Mouse (Mus musculus) lung, postnatal 0 days (tissue): ENCODE data around the gene Chd3.

Experiments
- CTCF ChIP-seq: IDR thresholded peaks from 2 replicates; pipeline ENCODE4 v1.5.1; 2016; ENCODE audit warnings: antibody characterized with exemption, mild to moderate bottlenecking
- EP300 ChIP-seq: IDR thresholded peaks from 2 replicates; pipeline ENCODE4 v1.6.1; 2016; ENCODE audit warnings: antibody characterized with exemption, mild to moderate bottlenecking, control low read depth

DNA sequence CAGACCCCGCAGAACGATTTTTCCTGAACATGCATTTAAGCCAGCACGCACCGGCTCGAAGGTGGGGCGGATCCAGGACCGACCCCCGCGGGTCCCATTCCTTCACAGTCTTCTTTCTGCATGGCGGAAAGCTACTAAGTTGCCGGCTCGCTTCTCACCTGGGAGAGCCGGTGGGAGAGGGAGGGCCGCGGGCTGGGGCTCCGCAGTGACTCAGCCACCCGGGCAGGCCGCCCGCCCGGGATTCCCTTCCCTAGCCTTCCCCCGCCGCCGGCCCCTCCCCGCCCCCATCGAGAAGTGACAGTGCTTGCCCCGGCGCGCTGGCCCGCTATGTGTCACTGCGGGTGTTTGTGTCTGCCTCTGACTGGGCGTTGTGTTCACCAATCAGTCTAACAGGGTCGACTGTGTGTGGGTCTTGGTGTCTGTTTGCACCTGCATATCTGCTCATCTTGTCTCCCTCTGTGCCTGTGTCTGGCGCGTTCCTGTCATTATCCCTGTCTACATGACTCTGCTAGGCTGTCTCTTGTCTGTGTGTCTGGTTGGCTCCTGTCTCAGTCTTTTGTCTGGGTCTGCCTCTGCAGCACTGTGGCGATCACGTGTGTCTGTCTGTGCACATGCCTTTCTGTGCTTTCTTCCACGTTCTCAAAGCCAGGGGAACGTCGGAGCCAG lies 42.5 kb upstream of the Chd3 start:
- TF ChIP-seq CTCF (peak; percentile 25), EP300 (0 out of 2 replicates have a peak, but pooled peaks have one; percentile 27)
